Mouse (Mus musculus): ENCODE measurements around the gene Meaf6.

The Meaf6 gene

GRCm38 (mm10) chr4:125084403-125085345 is at the start of gene Meaf6:
TSS of gene Meaf6 (plus strand) at chr4:125085134.
- peak; percentile 86 to 94 for DNase-seq

GRCm38 (mm10) chr4:125044454-125044853 is 40.5 kb upstream of the Meaf6 start:
- no peak for DNase-seq

- DNase-seq = no peak
Measured at GRCm38 (mm10) chr4:125055385-125055784, 29.5 kb upstream of the Meaf6 start.

- DNase-seq = no peak
Measured at GRCm38 (mm10) chr4:125056476-125056875, 28.5 kb upstream of the Meaf6 start.

- no peak for DNase-seq
Measured at GRCm38 (mm10) chr4:125057273-125057672, 27.7 kb upstream of the Meaf6 start.

GRCm38 (mm10) chr4:125058033-125058432 is 26.9 kb upstream of the Meaf6 start:
- DNase-seq = no peak

GRCm38 (mm10) chr4:125059025-125059424 is 25.9 kb upstream of the Meaf6 start:
- DNase-seq = peak; percentile 47 to 76

- no peak for DNase-seq
Measured at GRCm38 (mm10) chr4:125063829-125064228, 21.1 kb upstream of the Meaf6 start.

- DNase-seq = peak; percentile 72 to 85
Measured at GRCm38 (mm10) chr4:125065517-125066307, 19.2 kb upstream of the Meaf6 start, which contains the start of gene Dnali1. TSS of gene Dnali1 (minus strand) at chr4:125065703.

GRCm38 (mm10) chr4:125066490-125067370 is 18.2 kb upstream of the Meaf6 start, which contains the start of gene Snip1:
TSS of gene Snip1 (plus strand) at chr4:125066672.
- peak; percentile 96 to 97 for DNase-seq

- peak in 1 of 2 experiments; percentile 23 for DNase-seq
Measured at GRCm38 (mm10) chr4:125077700-125078099, 7.2 kb upstream of the Meaf6 start.

- no peak for DNase-seq
Measured at GRCm38 (mm10) chr4:125078698-125079097, 6.2 kb upstream of the Meaf6 start.

GRCm38 (mm10) chr4:125085346-125085841 is 460 bp downstream of the Meaf6 start:
- peak; percentile 66 to 90 for DNase-seq

- DNase-seq = no peak
Measured at GRCm38 (mm10) chr4:125093031-125093430, 8.1 kb downstream of the Meaf6 start.

- DNase-seq = no peak
Measured at GRCm38 (mm10) chr4:125096066-125096465, 11.1 kb downstream of the Meaf6 start.

- DNase-seq = no peak
Measured at GRCm38 (mm10) chr4:125097412-125097811, 12.5 kb downstream of the Meaf6 start.

- DNase-seq = peak; percentile 71 to 94
Measured at GRCm38 (mm10) chr4:125099458-125099857, 14.5 kb downstream of the Meaf6 start.

GRCm38 (mm10) chr4:125101334-125101733 is 16.4 kb downstream of the Meaf6 start:
- no peak for DNase-seq

GRCm38 (mm10) chr4:125105354-125105753 is 20.4 kb downstream of the Meaf6 start:
- no peak for DNase-seq

- peak; percentile 85 to 93 for DNase-seq
Measured at GRCm38 (mm10) chr4:125114638-125115037, 29.7 kb downstream of the Meaf6 start.

- DNase-seq = no peak
Measured at GRCm38 (mm10) chr4:125115081-125115480, 30.1 kb downstream of the Meaf6 start.

- DNase-seq = peak; percentile 80 to 90
Measured at GRCm38 (mm10) chr4:125115710-125116089, 30.8 kb downstream of the Meaf6 start.

All from kidney, postnatal 36 days (tissue).